Mouse (Mus musculus): ENCODE results near the gene Sipa1l3. TPM values are rescaled to one million over a fixed set of nuclear protein-coding genes. Genes with fewer than 3 reads are reported as not detected.

Sipa1l3 gene
- polyA plus RNA-seq, 1 experiment = 44.6 TPM

GRCm38 (mm10) chr7:29458889-29459740, 59.3 kb downstream of the Sipa1l3 start:
- DNase-seq = peak; percentile 41
- no peaks in the 10 kb centered on the region for H3K36me3 ChIP-seq (ENCODE audit: control insufficient read depth, insufficient read depth, low read length)
- WGBS = 81% methylated on average over 14 of the region's 14 CpGs
- H3K27me3 ChIP-seq (replicated peaks; ENCODE audit: control insufficient read depth, insufficient read depth, low read length) = no peaks in the 10 kb centered on the region
- H3K4me1 ChIP-seq (ENCODE audit: control insufficient read depth, insufficient read depth, low read length) = peaks cover 6% of the 10 kb centered on the region
- no peak for TF ChIP-seq CTCF (conservative IDR thresholded peaks at IDR 0.05; ENCODE audit: insufficient read depth, insufficient read length, low read depth, low read length)
- no peak for TF ChIP-seq POLR2A (IDR thresholded peaks at IDR 0.05; ENCODE audit: low read depth, low read length)
- no peak overlapping the region for H3K4me3 ChIP-seq (ENCODE audit: insufficient read depth, low read depth, low read length)
- H3K27ac ChIP-seq (ENCODE audit: insufficient read depth, low read depth, low read length) = no peak overlapping the region

DNA sequence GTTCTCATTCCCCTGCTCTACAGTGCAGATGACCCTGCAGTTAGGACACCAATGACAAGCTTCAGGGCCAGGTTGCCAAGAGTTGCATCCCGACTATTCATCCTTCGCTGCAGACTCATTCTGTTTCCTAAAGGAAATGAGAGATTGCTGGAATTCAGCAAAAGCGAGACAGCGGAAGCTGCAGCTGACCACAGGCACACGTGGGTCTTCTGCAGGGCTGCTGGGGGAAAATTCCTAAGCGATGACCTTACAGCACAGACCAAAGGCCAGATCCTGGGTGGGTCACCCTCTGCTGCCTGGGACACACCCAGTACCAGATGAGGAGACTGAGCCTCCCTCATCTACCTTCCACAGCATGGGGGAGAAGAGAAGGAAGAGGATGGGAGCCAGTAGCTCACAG, 60.7 kb downstream of the Sipa1l3 start:
- DNase-seq = peak; percentile 80
- Histone ChIP-seq H3K36me3 (ENCODE audit: control insufficient read depth, insufficient read depth, low read length) (no peaks in the 10 kb centered on the region), H3K27ac (ENCODE audit: insufficient read depth, low read depth, low read length) (peak overlapping the region; percentile 34), H3K27me3 (replicated peaks; ENCODE audit: control insufficient read depth, insufficient read depth, low read length) (no peaks in the 10 kb centered on the region), H3K4me3 (ENCODE audit: insufficient read depth, low read depth, low read length) (no peak overlapping the region), H3K4me1 (ENCODE audit: control insufficient read depth, insufficient read depth, low read length) (peaks cover 9% of the 10 kb centered on the region)
- no peak for TF ChIP-seq CTCF (conservative IDR thresholded peaks at IDR 0.05; ENCODE audit: insufficient read depth, insufficient read length, low read depth, low read length)
- no peak for TF ChIP-seq POLR2A (IDR thresholded peaks at IDR 0.05; ENCODE audit: low read depth, low read length)
- WGBS = 46% methylated on average over 6 of the region's 6 CpGs

DNA sequence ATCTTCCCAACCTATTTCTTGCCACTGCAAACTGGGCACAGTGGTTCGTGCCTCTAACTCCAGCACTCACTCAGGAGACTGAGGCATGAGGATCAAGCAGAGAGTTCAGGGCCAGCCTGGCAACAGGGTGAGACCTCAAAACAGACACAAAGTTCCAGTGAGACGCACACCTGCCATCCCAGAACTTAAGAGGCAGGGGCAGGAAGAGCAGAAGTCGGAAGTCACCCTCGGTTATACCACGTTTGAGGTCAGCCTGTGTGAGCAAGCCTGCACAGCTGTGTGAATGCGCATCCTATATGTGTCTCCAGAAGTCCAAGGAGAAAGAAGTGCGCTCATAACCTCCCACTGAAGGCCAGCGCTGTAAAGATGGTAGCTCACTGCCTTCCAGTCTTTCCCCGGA, 61.7 kb downstream of the Sipa1l3 start:
- peaks cover 18% of the 10 kb centered on the region; the same call in 1 of the 2 replicates for H3K4me1 ChIP-seq (ENCODE audit: control insufficient read depth, insufficient read depth, low read length)
- no peak for TF ChIP-seq CTCF (conservative IDR thresholded peaks at IDR 0.05; ENCODE audit: insufficient read depth, insufficient read length, low read depth, low read length)
- no peak for TF ChIP-seq POLR2A (IDR thresholded peaks at IDR 0.05; ENCODE audit: low read depth, low read length)

GRCm38 (mm10) chr7:29455591-29455990, 62.9 kb downstream of the Sipa1l3 start:
- TF ChIP-seq CTCF (conservative IDR thresholded peaks at IDR 0.05; ENCODE audit: insufficient read depth, insufficient read length, low read depth, low read length) (no peak), POLR2A (IDR thresholded peaks at IDR 0.05; ENCODE audit: low read depth, low read length) (no peak)
- no peaks in the 10 kb centered on the region for H3K36me3 ChIP-seq (ENCODE audit: control insufficient read depth, insufficient read depth, low read length)
- no peak overlapping the region for H3K4me3 ChIP-seq (ENCODE audit: insufficient read depth, low read depth, low read length)
- no peaks in the 10 kb centered on the region for H3K27me3 ChIP-seq (replicated peaks; ENCODE audit: control insufficient read depth, insufficient read depth, low read length)
- no peak for DNase-seq
- no peak overlapping the region for H3K27ac ChIP-seq (ENCODE audit: insufficient read depth, low read depth, low read length)
- H3K4me1 ChIP-seq (ENCODE audit: control insufficient read depth, insufficient read depth, low read length) = peaks cover 18% of the 10 kb centered on the region; the same call in 1 of the 2 replicates
- 84% methylated on average over 6 of the region's 6 CpGs for WGBS

More for the DNA sequence above, 61.7 kb downstream of the Sipa1l3 start:
- H3K4me3 ChIP-seq (ENCODE audit: insufficient read depth, low read depth, low read length) = no peak overlapping the region
- 85% methylated on average over 9 of the region's 9 CpGs for WGBS
- H3K27ac ChIP-seq (ENCODE audit: insufficient read depth, low read depth, low read length) = no peak overlapping the region
- no peak for DNase-seq
- no peaks in the 10 kb centered on the region for H3K36me3 ChIP-seq (ENCODE audit: control insufficient read depth, insufficient read depth, low read length)
- H3K27me3 ChIP-seq (replicated peaks; ENCODE audit: control insufficient read depth, insufficient read depth, low read length) = no peaks in the 10 kb centered on the region

DNA sequence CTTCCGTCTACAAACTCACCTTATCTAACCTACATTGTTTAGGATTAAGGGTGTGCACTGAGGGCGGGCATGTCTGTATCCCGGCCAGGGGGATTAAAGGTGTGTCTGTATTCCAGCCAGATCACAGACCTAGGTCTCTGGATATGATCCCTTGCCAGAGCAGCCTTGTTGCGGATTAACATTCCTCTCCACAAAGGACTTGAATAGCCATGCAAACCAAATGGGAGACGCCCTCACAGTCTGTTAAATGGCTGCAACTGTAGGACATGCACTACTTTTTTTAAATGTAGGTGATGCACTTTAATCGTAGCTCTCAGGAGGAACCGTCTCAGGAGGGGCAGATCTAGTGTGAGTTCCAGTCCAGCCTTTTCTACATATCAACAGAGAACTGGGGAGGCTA, 63.5 kb downstream of the Sipa1l3 start:
- Histone ChIP-seq H3K4me1 (ENCODE audit: control insufficient read depth, insufficient read depth, low read length) (peaks cover 18% of the 10 kb centered on the region; the same call in 1 of the 2 replicates), H3K27me3 (replicated peaks; ENCODE audit: control insufficient read depth, insufficient read depth, low read length) (no peaks in the 10 kb centered on the region), H3K4me3 (ENCODE audit: insufficient read depth, low read depth, low read length) (no peak overlapping the region), H3K36me3 (ENCODE audit: control insufficient read depth, insufficient read depth, low read length) (no peaks in the 10 kb centered on the region), H3K27ac (ENCODE audit: insufficient read depth, low read depth, low read length) (no peak overlapping the region)
- no peak for DNase-seq
- TF ChIP-seq CTCF (conservative IDR thresholded peaks at IDR 0.05; ENCODE audit: insufficient read depth, insufficient read length, low read depth, low read length) (no peak), POLR2A (IDR thresholded peaks at IDR 0.05; ENCODE audit: low read depth, low read length) (no peak)
- WGBS = 90% methylated on average over 7 of the region's 7 CpGs

DNA sequence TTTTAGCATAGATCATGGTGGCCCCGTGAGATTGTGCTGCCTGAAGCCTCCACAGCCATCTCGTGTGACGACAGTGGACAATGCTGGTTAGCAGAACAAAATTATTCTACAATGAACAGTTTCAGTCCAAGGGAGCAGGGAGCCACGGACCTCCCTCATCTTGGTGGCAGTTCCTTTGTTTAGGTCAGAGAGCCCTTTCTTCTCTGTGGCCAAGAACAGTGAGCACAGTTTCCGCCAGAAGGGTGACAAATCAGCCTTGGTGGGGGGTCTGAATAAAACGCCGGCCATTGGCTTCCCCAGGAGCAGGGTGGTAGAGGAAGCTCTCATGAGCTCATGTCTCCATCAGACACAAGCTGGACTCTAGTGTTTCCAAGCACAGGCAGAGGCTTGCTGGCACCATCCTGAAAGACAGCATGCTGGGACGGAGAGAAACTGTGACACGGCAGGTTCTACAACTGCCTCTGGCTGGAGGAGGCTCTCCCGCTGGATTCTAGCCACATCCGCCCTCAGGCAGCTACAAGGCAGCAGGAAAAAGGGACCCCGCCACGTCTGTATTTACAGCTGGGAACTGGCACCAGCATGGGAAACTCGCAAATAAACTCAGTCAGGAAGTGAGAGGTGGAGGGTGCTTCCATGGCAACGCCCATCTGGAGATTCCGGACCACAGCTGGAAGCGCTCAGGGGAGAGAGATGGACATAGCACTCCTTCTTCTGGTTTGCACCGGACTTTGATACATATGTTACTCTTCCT, 65.3 kb downstream of the Sipa1l3 start:
- Histone ChIP-seq H3K27me3 (replicated peaks; ENCODE audit: control insufficient read depth, insufficient read depth, low read length) (no peaks in the 10 kb centered on the region), H3K4me1 (ENCODE audit: control insufficient read depth, insufficient read depth, low read length) (peaks cover 17% of the 10 kb centered on the region; the same call in 1 of the 2 replicates), H3K27ac (ENCODE audit: insufficient read depth, low read depth, low read length) (peak overlapping the region; percentile 34), H3K36me3 (ENCODE audit: control insufficient read depth, insufficient read depth, low read length) (no peaks in the 10 kb centered on the region), H3K4me3 (ENCODE audit: insufficient read depth, low read depth, low read length) (no peak overlapping the region)
- 33% methylated on average over 18 of the region's 18 CpGs for WGBS
- no peak for TF ChIP-seq CTCF (conservative IDR thresholded peaks at IDR 0.05; ENCODE audit: insufficient read depth, insufficient read length, low read depth, low read length)
- no peak for TF ChIP-seq POLR2A (IDR thresholded peaks at IDR 0.05; ENCODE audit: low read depth, low read length)
- peak; percentile 90 for DNase-seq

- Histone ChIP-seq H3K4me1 (ENCODE audit: control insufficient read depth, insufficient read depth, low read length) (0 out of 2 replicates have a peak, but pooled peaks cover 14% of the 10 kb centered on the region), H3K27me3 (replicated peaks; ENCODE audit: control insufficient read depth, insufficient read depth, low read length) (no peaks in the 10 kb centered on the region), H3K4me3 (ENCODE audit: insufficient read depth, low read depth, low read length) (no peak overlapping the region), H3K36me3 (ENCODE audit: control insufficient read depth, insufficient read depth, low read length) (no peaks in the 10 kb centered on the region), H3K27ac (ENCODE audit: insufficient read depth, low read depth, low read length) (no peak overlapping the region)
- WGBS = 84% methylated on average over 6 of the region's 6 CpGs
- TF ChIP-seq POLR2A (IDR thresholded peaks at IDR 0.05; ENCODE audit: low read depth, low read length) (no peak), CTCF (conservative IDR thresholded peaks at IDR 0.05; ENCODE audit: insufficient read depth, insufficient read length, low read depth, low read length) (no peak)
- peak; percentile 30 for DNase-seq
These were observed 66.1 kb downstream of the Sipa1l3 start for GRCm38 (mm10) chr7:29452381-29452780.

Measured in kidney, adult 2 months (tissue).